Mouse (Mus musculus): ENCODE data around the gene Gm49321.

GRCm38 (mm10) chr12:73894838-73895237, 42.6 kb upstream of the Gm49321 start:
- no peak for TF ChIP-seq CTCF (IDR thresholded peaks at IDR 0.05; ENCODE audit: borderline replicate concordance, control insufficient read depth, extremely low read depth, insufficient read depth, low read length, poor library complexity)
- no peak for TF ChIP-seq POLR2A (IDR thresholded peaks at IDR 0.05; ENCODE audit: control insufficient read depth, extremely low read depth, insufficient read depth, low read length, poor library complexity)

Data from thymus, adult 2 months (tissue).